10 mouse cellular contexts compared by ENCODE assay signal in genomic region chr1:153071563-153071962, GRCm38 (mm10).
DNase-seq lines count a peak whose midpoint lies in the region; ATAC-seq and TF ChIP-seq lines count a peak whose summit lies in the region.
"Had no signal": no experiment of that assay in that cellular context is flagged by ENCODE, and none has a peak within 500 bp of the region (broad histone marks: within the 10 kb centered on the region; RNA-seq: fewer than 3 reads in every experiment).

No protein-coding gene starts in this region.

- H3K4me1 ChIP-seq in forebrain, embryonic 10.5 days, result peaks cover 52% of the 10 kb centered on the region
- H3K4me1 ChIP-seq in forebrain, embryonic 16.5 days (replicated peaks; ENCODE audit: control insufficient read depth, insufficient read depth, low read length), result peaks cover 34% of the 10 kb centered on the region
- peaks cover 7% of the 10 kb centered on the region for H3K4me1 ChIP-seq in ES-Bruce4 (ENCODE audit: control insufficient read depth, insufficient read depth, low read length)
- H3K4me1 ChIP-seq in heart, embryonic 13.5 days, result peaks cover 10% of the 10 kb centered on the region; the same call in 1 of the 2 replicates
- peaks cover 23% of the 10 kb centered on the region for H3K4me1 ChIP-seq in limb, embryonic 15.5 days

- no peak for ATAC-seq in forebrain, embryonic 16.5 days
- ATAC-seq in heart, embryonic 13.5 days (ENCODE audit: extremely low read depth, insufficient number of reproducible peaks, low FRiP score, low TSS enrichment), result no peak
- ATAC-seq in limb, embryonic 15.5 days (ENCODE audit: insufficient number of reproducible peaks, low FRiP score, low TSS enrichment, low read depth), result no peak

- 39% methylated on average over 16 of the region's 16 CpGs for WGBS in forebrain, embryonic 10.5 days
- 52% methylated on average over 16 of the region's 16 CpGs for WGBS in forebrain, embryonic 16.5 days
- WGBS in heart, embryonic 13.5 days, result 30% methylated on average over 16 of the region's 16 CpGs
- WGBS in limb, embryonic 15.5 days, result 23% methylated on average over 16 of the region's 16 CpGs

- no peaks in the 10 kb centered on the region for H3K36me3 ChIP-seq in forebrain, embryonic 10.5 days (replicated peaks)
- no peaks in the 10 kb centered on the region for H3K36me3 ChIP-seq in forebrain, embryonic 16.5 days (ENCODE audit: control insufficient read depth, insufficient read depth)
- no peaks in the 10 kb centered on the region for H3K36me3 ChIP-seq in ES-Bruce4 (ENCODE audit: control insufficient read depth, insufficient read depth, low read length, poor library complexity, severe bottlenecking)
- no peaks in the 10 kb centered on the region for H3K36me3 ChIP-seq in heart, embryonic 13.5 days
- no peaks in the 10 kb centered on the region for H3K36me3 ChIP-seq in limb, embryonic 15.5 days
- H3K36me3 ChIP-seq: midbrain, embryonic 10.5 days had no signal

- H3K4me2 ChIP-seq in forebrain, embryonic 16.5 days (ENCODE audit: low read length), result no peak overlapping the region
- H3K4me2 ChIP-seq in heart, embryonic 13.5 days, result peak overlapping the region; percentile 63
- H3K4me2 ChIP-seq in limb, embryonic 15.5 days, result peak overlapping the region; percentile 36

- H3K27ac ChIP-seq in forebrain, embryonic 10.5 days, result no peak overlapping the region
- H3K27ac ChIP-seq in forebrain, embryonic 16.5 days (ENCODE audit: low read length), result no peak overlapping the region
- H3K27ac ChIP-seq in ES-Bruce4 (ENCODE audit: insufficient read depth, low read length), result peak overlapping the region; percentile 3; the same call in 1 of the 2 replicates
- H3K27ac ChIP-seq in heart, embryonic 13.5 days (replicated peaks), result no peak overlapping the region
- no peak overlapping the region for H3K27ac ChIP-seq in limb, embryonic 15.5 days
- H3K27ac ChIP-seq: midbrain, embryonic 10.5 days had no signal

- H3K4me3 ChIP-seq in forebrain, embryonic 10.5 days, result peak overlapping the region; percentile 4; the same call in 1 of the 2 replicates
- no peak overlapping the region for H3K4me3 ChIP-seq in forebrain, embryonic 16.5 days (replicated peaks; ENCODE audit: low read length)
- peak overlapping the region; percentile 19 for H3K4me3 ChIP-seq in ES-Bruce4 (ENCODE audit: low read depth, low read length)
- H3K4me3 ChIP-seq in heart, embryonic 13.5 days, result peak overlapping the region; percentile 31
- H3K4me3 ChIP-seq in limb, embryonic 15.5 days, result peak overlapping the region; percentile 19; the same call in 1 of the 2 replicates
- H3K4me3 ChIP-seq: midbrain, embryonic 10.5 days had no signal

- TF ChIP-seq CTCF in ES-Bruce4 (IDR thresholded peaks at IDR 0.05; ENCODE audit: low read depth, low read length), result no peak

- peak; percentile 34; the same call in 1 of the 2 replicates for TF ChIP-seq EP300 in ES-Bruce4 (IDR thresholded peaks at IDR 0.05; ENCODE audit: insufficient read depth, low read depth, low read length)

- TF ChIP-seq POLR2A in ES-Bruce4 (IDR thresholded peaks at IDR 0.05; ENCODE audit: insufficient read depth, low read length), result peak; percentile 44

- no peak for DNase-seq in forebrain, embryonic 10.5 days (ENCODE audit: extremely low spot score, low spot score)
- no peak for DNase-seq in spleen, adult 12 weeks (ENCODE audit: low spot score)
- no peak for DNase-seq in thymus, adult 18-20 months
- no peak for DNase-seq in left cerebral cortex, adult 8-10 months (ENCODE audit: low spot score in 2 of 2)
- DNase-seq: cerebellum, postnatal 10 days had no signal

- no peak overlapping the region for H3K9ac ChIP-seq in forebrain, embryonic 16.5 days (replicated peaks; ENCODE audit: low read depth, low read length)
- peak overlapping the region; percentile 26 for H3K9ac ChIP-seq in ES-Bruce4 (ENCODE audit: low read depth, poor library complexity, severe bottlenecking)
- H3K9ac ChIP-seq in heart, embryonic 13.5 days, result peak overlapping the region; percentile 51; the same call in 1 of the 2 replicates
- no peak overlapping the region for H3K9ac ChIP-seq in limb, embryonic 15.5 days

- peaks cover 71% of the 10 kb centered on the region for H3K27me3 ChIP-seq in forebrain, embryonic 10.5 days (ENCODE audit: poor library complexity, severe bottlenecking)
- peaks cover 10% of the 10 kb centered on the region for H3K27me3 ChIP-seq in forebrain, embryonic 16.5 days (replicated peaks; ENCODE audit: control insufficient read depth, insufficient read depth, low read length)
- no peaks in the 10 kb centered on the region for H3K27me3 ChIP-seq in ES-Bruce4 (ENCODE audit: control insufficient read depth, insufficient read depth, low read length, poor library complexity, severe bottlenecking)
- H3K27me3 ChIP-seq in heart, embryonic 13.5 days (replicated peaks), result peaks cover 44% of the 10 kb centered on the region
- H3K27me3 ChIP-seq in limb, embryonic 15.5 days, result peaks cover 19% of the 10 kb centered on the region

- H3K9me3 ChIP-seq in forebrain, embryonic 10.5 days, result no peaks in the 10 kb centered on the region
- H3K9me3 ChIP-seq in forebrain, embryonic 16.5 days (ENCODE audit: control insufficient read depth, low read length), result no peaks in the 10 kb centered on the region
- H3K9me3 ChIP-seq in ES-Bruce4 (replicated peaks; ENCODE audit: control insufficient read depth, insufficient read depth, low read length, poor library complexity, severe bottlenecking), result no peaks in the 10 kb centered on the region
- H3K9me3 ChIP-seq in heart, embryonic 13.5 days, result no peaks in the 10 kb centered on the region
- H3K9me3 ChIP-seq in limb, embryonic 15.5 days, result no peaks in the 10 kb centered on the region
- H3K9me3 ChIP-seq: midbrain, embryonic 10.5 days had no signal

Comparison
In these comparisons a context has a peak if more than half of its experiments do, and no peak if none do; other contexts are left out.
1. H3K9ac ChIP-seq: peak in ES-Bruce4 (single experiment) and heart, embryonic 13.5 days (single experiment); none in forebrain, embryonic 16.5 days (single experiment) and limb, embryonic 15.5 days (single experiment).